In genomic region chr4:58286368-58287090, GRCm38 (mm10) we compare ENCODE assay signal across 16 mouse cellular contexts. TPM values are rescaled to one million over a fixed set of nuclear protein-coding genes. Genes with fewer than 3 reads are reported as not detected.
DNase-seq lines count a peak whose midpoint lies in the region; ATAC-seq and TF ChIP-seq lines count a peak whose summit lies in the region.
"Had no signal": no experiment of that assay in that cellular context is flagged by ENCODE, and none has a peak within 500 bp of the region (broad histone marks: within the 10 kb centered on the region; RNA-seq: fewer than 3 reads in every experiment).

No protein-coding gene starts in this region.

- peaks cover 8% of the 10 kb centered on the region for H3K4me1 ChIP-seq in heart, embryonic 13.5 days
- no peaks in the 10 kb centered on the region for H3K4me1 ChIP-seq in kidney, postnatal 0 days (replicated peaks; ENCODE audit: insufficient read depth, low read length)
- H3K4me1 ChIP-seq in stomach, embryonic 14.5 days (ENCODE audit: control insufficient read depth, insufficient read depth, low read length), result peaks cover 14% of the 10 kb centered on the region
- no peaks in the 10 kb centered on the region; the same call in 1 of the 2 replicates for H3K4me1 ChIP-seq in lung, adult 2 months (ENCODE audit: control insufficient read depth, insufficient read depth, low read length)
- H3K4me1 ChIP-seq: hindbrain, embryonic 13.5 days; midbrain, embryonic 13.5 days had no signal

- TF ChIP-seq CTCF in kidney, postnatal 0 days (IDR thresholded peaks at IDR 0.05; ENCODE audit: low read depth), result no peak
- TF ChIP-seq CTCF in lung, adult 2 months (IDR thresholded peaks at IDR 0.05; ENCODE audit: insufficient read depth, low read length), result no peak

- DNase-seq in heart, postnatal 25 days (ENCODE audit: low spot score), result no peak
- peak; percentile 40 for DNase-seq in kidney, postnatal 0 days (ENCODE audit: low spot score)
- DNase-seq in kidney, postnatal 14 days, result no peak
- peak; percentile 26 for DNase-seq in adipocyte (ENCODE audit: low spot score)
- DNase-seq in lung, adult 2 months, result no peak
- no peak for DNase-seq in frontal cortex, adult 2 months (ENCODE audit: extremely low spot score in 1 of 2, low spot score in 1 of 2)
- DNase-seq: adrenal gland, postnatal 36 days; cerebellum, postnatal 14 days; lung, adult 18-20 months; thymus, postnatal 14 days had no signal

- peak overlapping the region; percentile 20; the same call in 1 of the 2 replicates for H3K4me2 ChIP-seq in heart, embryonic 13.5 days
- peak overlapping the region; percentile 32 for H3K4me2 ChIP-seq in kidney, postnatal 0 days (ENCODE audit: low read length)
- 0 out of 2 replicates have a peak overlapping the region, but pooled peaks have one; percentile 5 for H3K4me2 ChIP-seq in stomach, embryonic 14.5 days (replicated peaks; ENCODE audit: low read depth, low read length)
- H3K4me2 ChIP-seq: hindbrain, embryonic 13.5 days; intestine, embryonic 15.5 days; midbrain, embryonic 13.5 days had no signal

- no peaks in the 10 kb centered on the region for H3K9me3 ChIP-seq in heart, embryonic 13.5 days
- no peaks in the 10 kb centered on the region for H3K9me3 ChIP-seq in kidney, postnatal 0 days (replicated peaks; ENCODE audit: low read length)
- H3K9me3 ChIP-seq in stomach, embryonic 14.5 days (ENCODE audit: control insufficient read depth, low read depth, low read length), result no peaks in the 10 kb centered on the region
- H3K9me3 ChIP-seq: hindbrain, embryonic 13.5 days; intestine, embryonic 15.5 days; midbrain, embryonic 13.5 days had no signal

- no peak overlapping the region for H3K27ac ChIP-seq in heart, embryonic 13.5 days (replicated peaks)
- H3K27ac ChIP-seq in kidney, postnatal 0 days, result no peak overlapping the region
- H3K27ac ChIP-seq in stomach, embryonic 14.5 days (ENCODE audit: low read length), result peak overlapping the region; percentile 67
- H3K27ac ChIP-seq: hindbrain, embryonic 13.5 days; intestine, embryonic 15.5 days; midbrain, embryonic 13.5 days had no signal

- H3K4me3 ChIP-seq in heart, embryonic 13.5 days, result no peak overlapping the region
- H3K4me3 ChIP-seq in kidney, postnatal 0 days (replicated peaks; ENCODE audit: low read depth, low read length), result no peak overlapping the region
- no peak overlapping the region for H3K4me3 ChIP-seq in stomach, embryonic 14.5 days (ENCODE audit: low read depth, low read length)
- H3K4me3 ChIP-seq in lung, adult 2 months (replicated peaks; ENCODE audit: extremely low read depth, low read depth, low read length), result no peak overlapping the region
- H3K4me3 ChIP-seq: hindbrain, embryonic 13.5 days; intestine, embryonic 15.5 days; midbrain, embryonic 13.5 days had no signal

- intact Hi-C loops in heart, postnatal 25 days (cut with DNase I), result no loop called here

- TF ChIP-seq POLR2A in lung, adult 2 months (IDR thresholded peaks at IDR 0.05; ENCODE audit: borderline replicate concordance, extremely low read depth, low read depth, low read length), result no peak

- no peaks in the 10 kb centered on the region for H3K36me3 ChIP-seq in heart, embryonic 13.5 days
- H3K36me3 ChIP-seq in kidney, postnatal 0 days (ENCODE audit: insufficient read depth, low read length), result no peaks in the 10 kb centered on the region
- H3K36me3 ChIP-seq in stomach, embryonic 14.5 days (ENCODE audit: control insufficient read depth, insufficient read depth, low read length), result no peaks in the 10 kb centered on the region
- H3K36me3 ChIP-seq: hindbrain, embryonic 13.5 days; intestine, embryonic 15.5 days; midbrain, embryonic 13.5 days had no signal

- H3K9ac ChIP-seq in heart, embryonic 13.5 days, result no peak overlapping the region
- H3K9ac ChIP-seq in kidney, postnatal 0 days (ENCODE audit: low read depth, low read length), result no peak overlapping the region
- H3K9ac ChIP-seq in stomach, embryonic 14.5 days (replicated peaks; ENCODE audit: low read depth, low read length), result no peak overlapping the region
- H3K9ac ChIP-seq: hindbrain, embryonic 13.5 days; intestine, embryonic 15.5 days; midbrain, embryonic 13.5 days had no signal

- no peaks in the 10 kb centered on the region for H3K27me3 ChIP-seq in heart, embryonic 13.5 days (replicated peaks)
- H3K27me3 ChIP-seq in kidney, postnatal 0 days (ENCODE audit: insufficient read depth, low read length), result no peaks in the 10 kb centered on the region
- H3K27me3 ChIP-seq in stomach, embryonic 14.5 days (ENCODE audit: control insufficient read depth, insufficient read depth, low read length), result no peaks in the 10 kb centered on the region
- H3K27me3 ChIP-seq: hindbrain, embryonic 13.5 days; intestine, embryonic 15.5 days; midbrain, embryonic 13.5 days had no signal

- no peak for ATAC-seq in heart, embryonic 13.5 days (ENCODE audit: extremely low read depth, insufficient number of reproducible peaks, low FRiP score, low TSS enrichment)
- no peak for ATAC-seq in kidney, postnatal 0 days (replicated peaks; ENCODE audit: low FRiP score, low read depth)
- no peak for ATAC-seq in stomach, embryonic 14.5 days (ENCODE audit: insufficient number of reproducible peaks, insufficient read depth, low FRiP score, low read depth)
- ATAC-seq: intestine, embryonic 15.5 days; midbrain, embryonic 13.5 days had no signal

- 59% methylated on average over 9 of the region's 9 CpGs for WGBS in heart, embryonic 13.5 days
- 37% methylated on average over 9 of the region's 9 CpGs for WGBS in kidney, postnatal 0 days
- WGBS in stomach, embryonic 14.5 days, result 44% methylated on average over 9 of the region's 9 CpGs
- 36% methylated on average over 9 of the region's 9 CpGs for WGBS in lung, adult 2 months

RNA-seq across cellular contexts. Expression of gene Musk, which starts 0.8 kb away (rescaled TPM):
- 0.15 and 0.16 TPM in 2 replicates for polyA plus RNA-seq in heart, embryonic 13.5 days (2015; fragmentation: Nextera tagmentation; extraction: Ambion mirVana)
- under 1 TPM; 0.57 to 0.70 TPM for total RNA-seq in heart, postnatal 25 days (2021)
- 0.32 and 0.62 TPM in 2 replicates for polyA plus RNA-seq in kidney, postnatal 0 days (2015; fragmentation: Nextera tagmentation; extraction: Ambion mirVana)
- polyA plus RNA-seq in stomach, embryonic 14.5 days (2014; fragmentation: Nextera tagmentation; extraction: Ambion mirVana), result 0.39 and 0.68 TPM in 2 replicates
- polyA plus RNA-seq in lung, adult 2 months (2012; rRNA removed), result 0.14 and 1.1 TPM in 2 replicates
- 0.21 and 0.34 TPM in 2 replicates for polyA plus RNA-seq in frontal cortex, adult 2 months (2012; rRNA removed)
- total RNA-seq: granulocyte monocyte progenitor cell, adult 5-6 weeks had no signal
- polyA plus RNA-seq: midbrain, embryonic 13.5 days had no signal

Comparison
In these comparisons a context has a peak if more than half of its experiments do, and no peak if none do; other contexts are left out.
1. DNase-seq: peak in kidney, postnatal 0 days (single experiment) and adipocyte (single experiment); none in heart, postnatal 25 days (single experiment), kidney, postnatal 14 days (single experiment), lung, adult 2 months (single experiment) and frontal cortex, adult 2 months (0 of 2).
2. Peak in every context shown above with its lines, with median percentiles within 50 percentile points of each other: H3K4me2 ChIP-seq.